Mouse (Mus musculus): ENCODE measurements at regions not wholly inside any gene's neighbourhood (a gene's known extent, or its start where the extent isn't known, plus 50 kb on each side); places are given as distances from the start of the nearest gene placed in this dataset.

- no peak overlapping the region for H3K4me3 ChIP-seq (ENCODE audit: low read length)
- no peaks in the 10 kb centered on the region for H3K27me3 ChIP-seq (replicated peaks; ENCODE audit: control insufficient read depth, insufficient read depth, low read length)
- no peak overlapping the region for H3K27ac ChIP-seq (ENCODE audit: low read length)
- no peak for ATAC-seq
- peaks cover 8% of the 10 kb centered on the region; the same call in 1 of the 2 replicates for H3K4me1 ChIP-seq (ENCODE audit: control insufficient read depth, insufficient read depth, low read length)
- no peaks in the 10 kb centered on the region for H3K9me3 ChIP-seq (ENCODE audit: control insufficient read depth, low read length)
- no peak overlapping the region for H3K4me2 ChIP-seq (ENCODE audit: low read depth, low read length)
- H3K36me3 ChIP-seq (ENCODE audit: control insufficient read depth, insufficient read depth, low read length): no peaks in the 10 kb centered on the region
- no peak overlapping the region for H3K9ac ChIP-seq (ENCODE audit: low read depth, low read length)
Measured at GRCm38 (mm10) chr17:72993134-72993533, 75.0 kb downstream of the Lbh start.

DNA sequence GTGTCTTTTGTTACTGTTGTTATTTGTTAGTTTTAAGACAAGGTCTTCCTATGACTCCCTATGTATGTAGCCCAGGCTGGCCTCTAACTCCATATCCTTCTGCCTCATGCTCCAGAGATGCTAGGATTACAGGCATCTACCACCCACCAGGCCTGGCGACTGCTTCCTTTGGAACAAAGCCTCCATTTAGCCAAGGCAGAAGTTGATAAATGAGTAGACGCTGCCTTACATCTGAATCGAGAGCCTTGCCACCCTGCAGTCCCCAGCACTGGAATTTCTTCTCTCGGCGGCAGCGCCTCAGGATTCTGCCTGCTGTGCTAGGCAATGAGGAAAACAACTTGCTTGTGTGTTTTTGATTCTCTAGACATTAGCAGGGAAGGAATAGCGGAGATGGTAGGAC, 75.5 kb downstream of the Lbh start:
- no peak overlapping the region for H3K9ac ChIP-seq (ENCODE audit: low read depth, low read length)
- no peak overlapping the region for H3K4me3 ChIP-seq (ENCODE audit: low read length)
- H3K36me3 ChIP-seq (ENCODE audit: control insufficient read depth, insufficient read depth, low read length): no peaks in the 10 kb centered on the region
- 59% methylated on average over 7 of the region's 7 CpGs for WGBS
- H3K4me2 ChIP-seq (ENCODE audit: low read depth, low read length): no peak overlapping the region
- H3K27ac ChIP-seq (ENCODE audit: low read length): no peak overlapping the region
- H3K27me3 ChIP-seq (replicated peaks; ENCODE audit: control insufficient read depth, insufficient read depth, low read length): no peaks in the 10 kb centered on the region
- H3K9me3 ChIP-seq (ENCODE audit: control insufficient read depth, low read length): no peaks in the 10 kb centered on the region
- no peak for ATAC-seq
- H3K4me1 ChIP-seq (ENCODE audit: control insufficient read depth, insufficient read depth, low read length): peaks cover 8% of the 10 kb centered on the region; the same call in 1 of the 2 replicates

DNA sequence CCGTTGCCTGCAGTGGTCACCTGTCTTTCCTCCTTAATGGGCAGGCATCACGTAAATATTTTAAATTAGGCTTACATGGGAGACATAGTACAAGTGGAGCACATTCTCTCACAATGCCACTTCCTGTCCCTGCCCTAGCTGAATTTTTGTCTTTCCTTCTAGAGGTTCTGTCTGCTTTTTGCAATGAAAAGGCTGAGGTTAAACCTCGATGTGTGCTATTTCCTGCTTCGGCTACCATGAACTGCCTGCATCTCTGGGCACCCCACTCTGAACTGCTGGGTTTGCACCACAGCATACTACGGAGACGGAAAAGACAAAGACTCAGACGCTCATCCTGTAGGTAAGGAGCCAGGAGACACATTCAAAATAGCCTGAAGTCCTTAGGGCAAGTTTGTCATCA, 78.4 kb downstream of the Lbh start:
- H3K9ac ChIP-seq (ENCODE audit: low read depth, low read length): no peak overlapping the region
- no peaks in the 10 kb centered on the region for H3K27me3 ChIP-seq (replicated peaks; ENCODE audit: control insufficient read depth, insufficient read depth, low read length)
- H3K36me3 ChIP-seq (ENCODE audit: control insufficient read depth, insufficient read depth, low read length): no peaks in the 10 kb centered on the region
- H3K4me1 ChIP-seq (ENCODE audit: control insufficient read depth, insufficient read depth, low read length): peaks cover 8% of the 10 kb centered on the region; the same call in 1 of the 2 replicates
- WGBS: 61% methylated on average over 7 of the region's 7 CpGs
- ATAC-seq: no peak
- no peak overlapping the region for H3K4me3 ChIP-seq (ENCODE audit: low read length)
- no peaks in the 10 kb centered on the region for H3K9me3 ChIP-seq (ENCODE audit: control insufficient read depth, low read length)
- H3K27ac ChIP-seq (ENCODE audit: low read length): no peak overlapping the region
- no peak overlapping the region for H3K4me2 ChIP-seq (ENCODE audit: low read depth, low read length)

- Histone ChIP-seq H3K36me3 (ENCODE audit: control insufficient read depth, insufficient read depth, low read length) (no peaks in the 10 kb centered on the region), H3K27ac (ENCODE audit: low read length) (no peak overlapping the region), H3K9me3 (ENCODE audit: control insufficient read depth, low read length) (no peaks in the 10 kb centered on the region), H3K4me3 (ENCODE audit: low read length) (no peak overlapping the region), H3K4me1 (ENCODE audit: control insufficient read depth, insufficient read depth, low read length) (peaks cover 8% of the 10 kb centered on the region; the same call in 1 of the 2 replicates), H3K4me2 (ENCODE audit: low read depth, low read length) (no peak overlapping the region), H3K9ac (ENCODE audit: low read depth, low read length) (no peak overlapping the region), H3K27me3 (replicated peaks; ENCODE audit: control insufficient read depth, insufficient read depth, low read length) (no peaks in the 10 kb centered on the region)
- peak; percentile 44; the same call in 1 of the 2 replicates for ATAC-seq
- WGBS: 18% methylated on average over 5 of the region's 5 CpGs
Measured at GRCm38 (mm10) chr17:72997301-72997921, 79.3 kb downstream of the Lbh start.

GRCm38 (mm10) chr17:73005100-73005499, 87.0 kb downstream of the Lbh start:
- 74% methylated on average over 9 of the region's 9 CpGs for WGBS
- Histone ChIP-seq H3K4me2 (ENCODE audit: low read depth, low read length) (no peak overlapping the region), H3K4me1 (ENCODE audit: control insufficient read depth, insufficient read depth, low read length) (peaks cover 6% of the 10 kb centered on the region; the same call in 1 of the 2 replicates), H3K4me3 (ENCODE audit: low read length) (no peak overlapping the region), H3K9me3 (ENCODE audit: control insufficient read depth, low read length) (no peaks in the 10 kb centered on the region), H3K36me3 (ENCODE audit: control insufficient read depth, insufficient read depth, low read length) (no peaks in the 10 kb centered on the region), H3K9ac (ENCODE audit: low read depth, low read length) (no peak overlapping the region), H3K27ac (ENCODE audit: low read length) (no peak overlapping the region), H3K27me3 (replicated peaks; ENCODE audit: control insufficient read depth, insufficient read depth, low read length) (no peaks in the 10 kb centered on the region)
- no peak for ATAC-seq

GRCm38 (mm10) chr17:73008901-73009300, 90.8 kb downstream of the Lbh start:
- Histone ChIP-seq H3K27ac (ENCODE audit: low read length) (peak overlapping the region; percentile 26; the same call in 1 of the 2 replicates), H3K4me3 (ENCODE audit: low read length) (no peak overlapping the region), H3K27me3 (replicated peaks; ENCODE audit: control insufficient read depth, insufficient read depth, low read length) (no peaks in the 10 kb centered on the region), H3K4me2 (ENCODE audit: low read depth, low read length) (no peak overlapping the region), H3K36me3 (ENCODE audit: control insufficient read depth, insufficient read depth, low read length) (no peaks in the 10 kb centered on the region), H3K9me3 (ENCODE audit: control insufficient read depth, low read length) (no peaks in the 10 kb centered on the region), H3K9ac (ENCODE audit: low read depth, low read length) (no peak overlapping the region), H3K4me1 (ENCODE audit: control insufficient read depth, insufficient read depth, low read length) (peaks cover 8% of the 10 kb centered on the region)
- 54% methylated on average over 4 of the region's 4 CpGs for WGBS
- ATAC-seq: no peak

DNA sequence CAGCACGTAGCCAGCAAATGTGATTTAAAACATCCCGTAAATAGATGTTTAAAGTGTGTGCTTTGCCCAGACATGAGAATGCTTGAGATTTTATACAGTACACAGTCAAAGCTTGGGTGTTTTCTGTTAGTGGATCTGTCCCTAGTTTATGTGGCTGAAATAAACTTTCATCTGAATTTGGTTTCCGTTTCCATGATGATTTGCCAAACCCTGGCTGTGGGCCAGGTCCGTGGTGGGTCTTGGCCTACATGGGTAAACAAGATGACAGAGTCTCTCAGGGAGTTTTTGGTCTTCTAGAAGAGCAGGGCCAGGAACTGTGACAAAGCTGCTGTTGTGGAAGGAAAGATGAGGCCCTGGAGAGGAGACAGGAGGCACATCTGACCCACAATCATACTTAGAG, 91.9 kb downstream of the Lbh start:
- Histone ChIP-seq H3K4me1 (ENCODE audit: control insufficient read depth, insufficient read depth, low read length) (peaks cover 11% of the 10 kb centered on the region), H3K27ac (ENCODE audit: low read length) (peak overlapping the region; percentile 70), H3K36me3 (ENCODE audit: control insufficient read depth, insufficient read depth, low read length) (no peaks in the 10 kb centered on the region), H3K9me3 (ENCODE audit: control insufficient read depth, low read length) (no peaks in the 10 kb centered on the region), H3K4me2 (ENCODE audit: low read depth, low read length) (no peak overlapping the region), H3K9ac (ENCODE audit: low read depth, low read length) (no peak overlapping the region), H3K27me3 (replicated peaks; ENCODE audit: control insufficient read depth, insufficient read depth, low read length) (no peaks in the 10 kb centered on the region), H3K4me3 (ENCODE audit: low read length) (no peak overlapping the region)
- 54% methylated on average over 4 of the region's 4 CpGs for WGBS
- ATAC-seq: peak; percentile 39

DNA sequence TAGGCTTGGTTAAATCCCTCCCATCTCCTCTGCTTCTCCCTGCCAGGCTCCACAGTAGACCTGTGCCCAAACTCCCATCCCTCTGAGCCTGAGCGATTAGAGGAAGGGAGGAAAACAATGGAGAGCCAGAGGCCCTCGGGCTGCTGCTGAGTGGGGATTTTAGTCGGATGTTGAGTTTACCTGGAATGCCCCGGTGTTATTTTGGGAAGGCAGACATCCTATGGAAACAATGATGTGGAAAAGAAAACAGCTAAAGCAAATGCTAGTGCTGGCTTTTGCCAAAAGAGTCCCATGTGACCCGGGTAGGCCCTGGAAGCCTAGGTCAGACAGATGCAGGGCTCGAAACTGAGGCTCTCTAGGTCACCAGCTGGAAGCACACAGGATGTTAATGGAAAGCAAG, 94.3 kb downstream of the Lbh start:
- no peaks in the 10 kb centered on the region for H3K27me3 ChIP-seq (replicated peaks; ENCODE audit: control insufficient read depth, insufficient read depth, low read length)
- H3K9me3 ChIP-seq (ENCODE audit: control insufficient read depth, low read length): no peaks in the 10 kb centered on the region
- H3K36me3 ChIP-seq (ENCODE audit: control insufficient read depth, insufficient read depth, low read length): no peaks in the 10 kb centered on the region
- WGBS: 54% methylated on average over 6 of the region's 6 CpGs
- H3K4me1 ChIP-seq (ENCODE audit: control insufficient read depth, insufficient read depth, low read length): peaks cover 11% of the 10 kb centered on the region
- H3K27ac ChIP-seq (ENCODE audit: low read length): no peak overlapping the region
- no peak for ATAC-seq
- H3K4me2 ChIP-seq (ENCODE audit: low read depth, low read length): no peak overlapping the region
- no peak overlapping the region for H3K9ac ChIP-seq (ENCODE audit: low read depth, low read length)
- no peak overlapping the region for H3K4me3 ChIP-seq (ENCODE audit: low read length)

DNA sequence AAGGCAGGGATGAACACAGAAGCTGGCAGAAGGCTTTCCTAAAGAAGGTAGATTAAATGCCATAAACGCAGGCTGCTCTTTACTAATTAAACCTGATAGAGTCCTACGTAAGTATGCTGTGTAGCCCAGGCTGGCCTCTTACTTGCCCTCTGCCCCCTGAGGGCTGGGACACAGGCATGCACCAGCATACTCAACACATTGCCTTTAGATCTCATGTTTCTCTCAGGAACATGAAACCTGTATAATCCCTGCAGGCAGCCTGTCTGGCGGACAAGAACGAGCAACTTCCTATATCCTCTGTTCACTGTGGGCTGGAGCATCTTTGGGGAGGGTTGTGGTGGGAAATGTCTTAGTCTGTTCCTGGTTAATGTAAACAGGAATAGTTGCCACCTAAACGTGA, 94.8 kb upstream of the Lclat1 start:
- Histone ChIP-seq H3K4me2 (ENCODE audit: low read depth, low read length) (no peak overlapping the region), H3K4me1 (ENCODE audit: control insufficient read depth, insufficient read depth, low read length) (peaks cover 11% of the 10 kb centered on the region), H3K9me3 (ENCODE audit: control insufficient read depth, low read length) (no peaks in the 10 kb centered on the region), H3K9ac (ENCODE audit: low read depth, low read length) (no peak overlapping the region), H3K27me3 (replicated peaks; ENCODE audit: control insufficient read depth, insufficient read depth, low read length) (no peaks in the 10 kb centered on the region), H3K36me3 (ENCODE audit: control insufficient read depth, insufficient read depth, low read length) (no peaks in the 10 kb centered on the region), H3K27ac (ENCODE audit: low read length) (no peak overlapping the region), H3K4me3 (ENCODE audit: low read length) (no peak overlapping the region)
- ATAC-seq: no peak
- WGBS: 56% methylated on average over 5 of the region's 5 CpGs
